Mouse (Mus musculus): ENCODE measurements at regions not wholly inside any gene's neighbourhood (a gene's known extent, or its start where the extent isn't known, plus 50 kb on each side); places are given as distances from the start of the nearest gene placed in this dataset.

DNA sequence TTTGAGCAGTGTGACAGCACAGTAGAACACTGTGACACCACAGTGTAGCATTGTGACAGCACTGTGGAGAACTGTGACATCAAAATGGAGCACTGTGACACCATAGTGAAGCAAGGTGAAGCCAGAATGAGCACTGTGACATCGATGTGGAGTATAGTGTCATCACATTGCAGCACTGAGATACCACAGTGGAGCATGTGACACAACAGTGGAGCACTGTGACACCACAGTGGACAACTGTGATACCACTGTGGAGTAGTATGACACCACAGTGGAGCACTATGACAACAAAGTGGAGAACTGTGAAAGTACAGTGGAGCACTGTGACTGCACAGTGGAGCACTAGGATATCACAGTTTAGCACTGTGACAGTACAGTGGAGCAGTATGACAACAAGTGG is 97.8 kb upstream of the Vmn1r2 start:
- TF ChIP-seq POLR2A (IDR thresholded peaks at IDR 0.05; ENCODE audit: insufficient read depth, low read depth, low read length) (no peak), CTCF (IDR thresholded peaks at IDR 0.05) (no peak), EP300 (IDR thresholded peaks at IDR 0.05; ENCODE audit: insufficient read depth, low read depth, low read length) (no peak)
